Mouse (Mus musculus) kidney, embryonic 14.5 days (tissue): Measurements from ENCODE around the gene Aasdh. TPM values are rescaled to one million over a fixed set of nuclear protein-coding genes. Genes with fewer than 3 reads are reported as not detected.
"Not testable (repeated sequence)": the region's sequence is repeated elsewhere in the genome, so short reads cannot be mapped to it uniquely, and the experiment has no call there.

ENCODE experiments used
- ATAC-seq: fragments of 200-750 bp; cut with Nextera tagmentation; 2 replicates; pipeline ENCODE4 v1.8.0; 2017; ENCODE audit warnings: moderate number of reproducible peaks, mild to moderate bottlenecking, moderate TSS enrichment, moderate library complexity; ENCODE audit not compliant: low FRiP score, low TSS enrichment
- H3K27ac ChIP-seq: fragments of 300-500 bp; sonication (generic); 2 replicates; pipeline ENCODE4 v1.5.1; 2014; ENCODE audit warnings: low read depth, mild to moderate bottlenecking, low read length, moderate library complexity, mixed read lengths
- H3K27me3 ChIP-seq: fragments of 300-500 bp; sonication (generic); 2 replicates; pipeline ENCODE4 v1.6.1; 2014; ENCODE audit warnings: mild to moderate bottlenecking, low read length; ENCODE audit not compliant: control insufficient read depth, insufficient read depth
- H3K36me3 ChIP-seq: fragments of 300-500 bp; sonication (generic); 2 replicates; pipeline ENCODE4 v1.6.1; 2014; ENCODE audit warnings: low read length, mixed read lengths; ENCODE audit not compliant: control insufficient read depth, insufficient read depth
- H3K4me1 ChIP-seq: fragments of 300-500 bp; sonication (generic); 2 replicates; pipeline ENCODE4 v1.6.1; 2014; ENCODE audit warnings: low read length, mixed read lengths; ENCODE audit not compliant: control insufficient read depth, insufficient read depth
- H3K4me2 ChIP-seq: fragments of 300-500 bp; sonication (generic); replicated peaks from 2 replicates; pipeline ENCODE4 v1.6.1; 2014; ENCODE audit warnings: low read depth, mild to moderate bottlenecking, low read length
- H3K4me3 ChIP-seq: fragments of 300-500 bp; sonication (generic); 2 replicates; pipeline ENCODE4 v1.5.1; 2014; ENCODE audit warnings: mild to moderate bottlenecking, low read length
- H3K9ac ChIP-seq: fragments of 300-500 bp; sonication (generic); 2 replicates; pipeline ENCODE4 v1.6.1; 2014; ENCODE audit warnings: low read depth, mild to moderate bottlenecking, low read length, moderate library complexity
- H3K9me3 ChIP-seq: fragments of 300-500 bp; sonication (generic); 2 replicates; pipeline ENCODE4 v1.6.1; 2016; ENCODE audit warnings: low read length; ENCODE audit not compliant: control insufficient read depth
- WGBS: fragments of 180-500 bp; shearing (Covaris S2); extraction: QIAGEN DNeasy Blood & Tissue Kit; methylation state at CpG from one replicate; pipeline ENCODE4 v1.1.7; 2014; 5-methylcytosine and 5-hydroxymethylcytosine counted together
- polyA plus RNA-seq: library from polyadenylated mRNA; unstranded; fragments of >200 nt; fragmentation: Nextera tagmentation; extraction: Ambion mirVana; gene quantifications from 2 replicates; pipeline ENCODE4 v1.2.1, GENCODE M21; 2014

Aasdh gene
- polyA plus RNA-seq, 1 experiment from 2014 or later: 20.8 TPM

- H3K9me3 ChIP-seq: 0 out of 2 replicates have a peak, but pooled peaks cover 3% of the 10 kb centered on the region
- no peak overlapping the region for H3K4me2 ChIP-seq
- no peak for ATAC-seq
- H3K27me3 ChIP-seq: no peaks in the 10 kb centered on the region
- no peaks in the 10 kb centered on the region for H3K4me1 ChIP-seq
- peaks cover 58% of the 10 kb centered on the region for H3K36me3 ChIP-seq
- no peak overlapping the region for H3K4me3 ChIP-seq
- no peak overlapping the region for H3K27ac ChIP-seq
- no peak overlapping the region for H3K9ac ChIP-seq
- 67% methylated on average over 1 of the region's 1 CpGs for WGBS
These were observed 19.0 kb upstream of the Aasdh start for GRCm38 (mm10) chr5:76924296-76924695.

DNA sequence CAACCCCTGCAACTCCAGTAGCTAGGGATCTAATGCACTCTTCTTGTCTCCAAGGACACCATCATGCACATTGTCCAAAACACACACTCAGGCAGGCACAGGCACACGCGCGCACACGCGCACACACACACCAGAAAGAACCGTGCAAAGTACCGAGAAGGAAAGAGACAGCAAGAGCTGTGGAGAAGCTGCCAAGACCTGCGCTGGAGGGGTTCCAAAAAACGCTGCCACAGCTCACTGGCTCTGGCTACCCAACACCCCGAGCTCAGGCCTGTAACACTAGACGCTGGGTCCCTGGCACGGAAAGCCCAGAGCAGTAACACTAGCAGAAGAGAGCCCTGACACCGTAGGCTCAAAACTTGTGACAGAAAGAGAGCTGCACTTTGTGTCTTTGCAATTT, 18.1 kb upstream of the Aasdh start:
- 0 out of 2 replicates have a peak, but pooled peaks cover 3% of the 10 kb centered on the region for H3K9me3 ChIP-seq
- no peak overlapping the region for H3K27ac ChIP-seq
- peak; percentile 72; the same call in 1 of the 2 replicates for ATAC-seq
- peaks cover 67% of the 10 kb centered on the region for H3K36me3 ChIP-seq
- H3K4me3 ChIP-seq: no peak overlapping the region
- no peaks in the 10 kb centered on the region for H3K4me1 ChIP-seq
- H3K27me3 ChIP-seq: no peaks in the 10 kb centered on the region
- no peak overlapping the region for H3K9ac ChIP-seq
- 67% methylated on average over 13 of the region's 13 CpGs for WGBS
- H3K4me2 ChIP-seq: no peak overlapping the region

- no peak overlapping the region for H3K4me3 ChIP-seq
- H3K27ac ChIP-seq: no peak overlapping the region
- peaks cover 73% of the 10 kb centered on the region for H3K36me3 ChIP-seq
- H3K4me1 ChIP-seq: no peaks in the 10 kb centered on the region
- ATAC-seq: no peak
- 89% methylated on average over 4 of the region's 4 CpGs for WGBS
- H3K4me2 ChIP-seq: no peak overlapping the region
- no peaks in the 10 kb centered on the region for H3K27me3 ChIP-seq
- 0 out of 2 replicates have a peak, but pooled peaks cover 3% of the 10 kb centered on the region for H3K9me3 ChIP-seq
- no peak overlapping the region for H3K9ac ChIP-seq
These were observed 17.5 kb upstream of the Aasdh start for GRCm38 (mm10) chr5:76922833-76923232.

GRCm38 (mm10) chr5:76912522-76912921, 7.2 kb upstream of the Aasdh start:
- ATAC-seq: not testable (repeated sequence)

DNA sequence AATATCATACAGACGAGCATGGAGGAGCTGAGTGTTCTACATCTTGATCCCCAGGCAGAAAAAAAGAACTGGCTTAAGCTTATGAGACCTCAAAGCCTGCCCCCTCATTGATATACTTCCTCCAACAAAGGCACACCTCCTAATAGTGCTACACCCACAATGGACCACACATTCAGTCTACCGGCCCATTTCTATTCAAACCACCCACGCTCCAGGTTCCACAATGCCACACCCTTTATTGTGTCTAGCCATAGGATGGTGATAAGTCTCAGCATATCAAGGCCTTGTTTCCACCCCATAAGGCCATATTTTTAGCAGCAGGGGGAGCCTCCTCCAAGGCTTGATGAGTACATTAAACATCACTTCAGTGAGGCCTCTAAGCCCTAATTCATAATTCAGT, 5.5 kb upstream of the Aasdh start:
- Histone ChIP-seq H3K36me3 (peaks cover 22% of the 10 kb centered on the region), H3K9ac (no peak overlapping the region), H3K4me2 (no peak overlapping the region), H3K9me3 (no peaks in the 10 kb centered on the region), H3K4me3 (no peak overlapping the region), H3K27ac (no peak overlapping the region), H3K4me1 (0 out of 2 replicates have a peak, but pooled peaks cover 4% of the 10 kb centered on the region), H3K27me3 (no peaks in the 10 kb centered on the region)
- 84% methylated on average over 3 of the region's 3 CpGs for WGBS
- no peak for ATAC-seq

More at GRCm38 (mm10) chr5:76912522-76912921, 7.2 kb upstream of the Aasdh start:
- H3K27me3 ChIP-seq, H3K4me3 ChIP-seq, H3K9me3 ChIP-seq, H3K4me2 ChIP-seq, H3K9ac ChIP-seq, H3K27ac ChIP-seq, H3K4me1 ChIP-seq: not testable (repeated sequence)
- peaks cover 28% of the 10 kb centered on the region for H3K36me3 ChIP-seq
- 94% methylated on average over 5 of the region's 5 CpGs for WGBS

DNA sequence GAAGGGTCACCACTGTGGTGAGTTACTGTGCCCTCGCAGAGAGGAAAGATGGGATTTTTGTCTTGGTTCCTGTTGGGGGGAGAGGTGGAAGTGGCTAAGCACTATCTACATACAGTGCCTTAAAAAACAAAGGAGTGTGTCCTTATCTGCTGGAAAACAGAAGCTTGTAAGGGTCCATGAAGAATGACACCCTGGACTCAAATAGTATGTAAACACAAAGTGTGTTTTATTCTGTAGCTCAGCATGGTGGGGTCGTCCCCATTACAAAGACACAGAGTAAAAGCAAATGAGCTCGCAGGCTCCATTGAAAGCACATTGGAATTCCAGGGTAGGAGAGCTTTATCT, 813 bp upstream of the Aasdh start:
- peaks cover 4% of the 10 kb centered on the region for H3K36me3 ChIP-seq
- 0 out of 2 replicates have a peak, but pooled peaks cover 4% of the 10 kb centered on the region for H3K4me1 ChIP-seq
- H3K4me2 ChIP-seq: peak overlapping the region; percentile 72
- peak overlapping the region; percentile 86; the same call in 1 of the 2 replicates for H3K27ac ChIP-seq
- H3K9ac ChIP-seq: peak overlapping the region; percentile 76
- no peaks in the 10 kb centered on the region for H3K27me3 ChIP-seq
- 0 out of 2 replicates have a peak, but pooled peaks have one; percentile 2 for ATAC-seq
- H3K4me3 ChIP-seq: peak overlapping the region; percentile 84
- 41% methylated on average over 3 of the region's 3 CpGs for WGBS
- H3K9me3 ChIP-seq: no peaks in the 10 kb centered on the region

- H3K4me3 ChIP-seq: peak overlapping the region; percentile 84
- no peak for ATAC-seq
- peak overlapping the region; percentile 72 for H3K4me2 ChIP-seq
- peak overlapping the region; percentile 76 for H3K9ac ChIP-seq
- H3K27ac ChIP-seq: peak overlapping the region; percentile 86
- WGBS: 1% methylated on average over 19 of the region's 19 CpGs
- H3K27me3 ChIP-seq: no peaks in the 10 kb centered on the region
- peaks cover 2% of the 10 kb centered on the region for H3K36me3 ChIP-seq
- H3K4me1 ChIP-seq: 0 out of 2 replicates have a peak, but pooled peaks cover 4% of the 10 kb centered on the region
- H3K9me3 ChIP-seq: no peaks in the 10 kb centered on the region
These were observed 455 bp downstream of the Aasdh start for GRCm38 (mm10) chr5:76904713-76905404.

DNA sequence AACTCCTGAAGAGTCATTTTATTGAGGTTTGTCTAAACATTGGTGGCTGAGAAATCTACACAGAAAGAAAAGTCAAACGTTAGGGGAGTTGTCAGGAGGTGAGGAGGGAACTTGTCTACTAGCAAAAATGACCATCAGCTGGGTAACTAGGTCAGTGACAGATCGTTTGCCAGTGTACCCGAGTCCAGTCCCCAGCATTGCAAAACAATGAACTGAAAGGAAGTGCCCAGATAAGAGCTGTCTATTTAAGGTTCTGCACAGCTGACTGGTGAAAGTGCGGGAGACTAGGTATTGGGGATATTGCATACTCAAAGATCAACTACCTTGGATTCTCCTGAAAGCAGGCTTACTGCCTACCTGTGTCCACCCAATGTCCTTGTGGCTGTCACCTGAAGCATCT, 3.2 kb downstream of the Aasdh start:
- ATAC-seq: no peak
- Histone ChIP-seq H3K9me3 (no peaks in the 10 kb centered on the region), H3K4me2 (no peak overlapping the region), H3K4me1 (0 out of 2 replicates have a peak, but pooled peaks cover 4% of the 10 kb centered on the region), H3K9ac (no peak overlapping the region), H3K36me3 (no peaks in the 10 kb centered on the region; the same call in 1 of the 2 replicates), H3K4me3 (no peak overlapping the region), H3K27ac (no peak overlapping the region), H3K27me3 (no peaks in the 10 kb centered on the region)
- WGBS: 75% methylated on average over 4 of the region's 4 CpGs

GRCm38 (mm10) chr5:76893084-76893483, 12.2 kb downstream of the Aasdh start:
- Histone ChIP-seq H3K36me3 (peaks cover 32% of the 10 kb centered on the region), H3K4me1 (no peaks in the 10 kb centered on the region), H3K27ac (no peak overlapping the region), H3K9ac (no peak overlapping the region), H3K4me3 (no peak overlapping the region), H3K27me3 (no peaks in the 10 kb centered on the region), H3K9me3 (no peaks in the 10 kb centered on the region), H3K4me2 (no peak overlapping the region)
- 87% methylated on average over 2 of the region's 2 CpGs for WGBS
- no peak for ATAC-seq
